20 mouse cellular contexts compared by ENCODE assay signal in the genomic region with DNA sequence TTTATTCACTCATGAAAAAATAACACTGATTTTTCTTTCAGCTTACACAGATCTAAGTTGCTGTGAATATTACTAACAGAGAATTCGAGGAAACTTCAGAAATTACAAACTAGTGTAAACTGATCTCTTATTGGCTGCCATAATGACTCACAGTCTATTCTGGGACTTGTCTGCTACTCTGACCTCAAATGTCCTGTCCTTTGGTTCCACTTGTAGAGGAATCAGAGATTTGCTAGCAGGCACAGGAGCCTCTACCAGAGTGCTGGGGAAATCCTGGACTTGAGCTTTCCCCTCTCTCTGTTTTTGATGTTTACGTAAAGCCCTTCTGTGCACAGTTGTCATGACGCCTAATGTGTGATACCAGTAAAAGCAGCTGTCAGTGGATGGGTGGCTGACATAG. TPM values are rescaled to one million over a fixed set of nuclear protein-coding genes. Genes with fewer than 3 reads are reported as not detected.
DNase-seq lines count a peak whose midpoint lies in the region; ATAC-seq and TF ChIP-seq lines count a peak whose summit lies in the region.
"Had no signal": no experiment of that assay in that cellular context is flagged by ENCODE, and none has a peak within 500 bp of the region (broad histone marks: within the 10 kb centered on the region; RNA-seq: fewer than 3 reads in every experiment).

No protein-coding gene starts in this region.

- no peak overlapping the region for H3K27ac ChIP-seq in forebrain, embryonic 14.5 days (ENCODE audit: low read depth, low read length)
- H3K27ac ChIP-seq in forebrain, embryonic 10.5 days, result no peak overlapping the region
- peak overlapping the region; percentile 79 for H3K27ac ChIP-seq in heart, adult 2 months
- peak overlapping the region; percentile 68 for H3K27ac ChIP-seq in heart, embryonic 16.5 days (ENCODE audit: low read length)
- H3K27ac ChIP-seq: limb, embryonic 10.5 days; liver, embryonic 14.5 days had no signal

- DNase-seq in forebrain, embryonic 14.5 days (ENCODE audit: low spot score), result peak; percentile 5
- no peak for DNase-seq in forebrain, embryonic 10.5 days (ENCODE audit: extremely low spot score, low spot score)
- DNase-seq in 416B (ENCODE audit: low read depth), result peak; percentile 45
- DNase-seq in heart, adult 2 months, result no peak
- no peak for DNase-seq in adrenal gland, postnatal 36 days
- no peak for DNase-seq in urinary bladder, postnatal 36 days (ENCODE audit: low spot score in 2 of 2)

- TF ChIP-seq EP300 in heart, adult 2 months (IDR thresholded peaks at IDR 0.05; ENCODE audit: insufficient read depth, low read depth, low read length), result 0 out of 2 replicates have a peak, but pooled peaks have one; percentile 31

- ATAC-seq in forebrain, embryonic 14.5 days, result 0 out of 2 replicates have a peak, but pooled peaks have one; percentile 29
- ATAC-seq in heart, embryonic 16.5 days (replicated peaks; ENCODE audit: extremely low read depth, insufficient read depth, low FRiP score), result peak; percentile 65; the same call in 1 of the 2 replicates
- ATAC-seq in megakaryocyte-erythroid progenitor cell, adult 5-6 weeks (replicated peaks; ENCODE audit: low FRiP score, low TSS enrichment, poor library complexity, severe bottlenecking), result no peak
- ATAC-seq: hindbrain, embryonic 16.5 days had no signal

- H3K36me3 ChIP-seq in forebrain, embryonic 14.5 days (ENCODE audit: control insufficient read depth, insufficient read depth, low read length), result no peaks in the 10 kb centered on the region
- no peaks in the 10 kb centered on the region for H3K36me3 ChIP-seq in forebrain, embryonic 10.5 days (replicated peaks)
- peaks cover 3% of the 10 kb centered on the region; the same call in 1 of the 2 replicates for H3K36me3 ChIP-seq in heart, adult 2 months (ENCODE audit: control insufficient read depth, insufficient read depth, low read length)
- H3K36me3 ChIP-seq in heart, embryonic 16.5 days (ENCODE audit: control insufficient read depth, insufficient read depth), result no peaks in the 10 kb centered on the region
- H3K36me3 ChIP-seq: limb, embryonic 10.5 days had no signal

- H3K27me3 ChIP-seq in forebrain, embryonic 14.5 days (replicated peaks; ENCODE audit: control insufficient read depth, insufficient read depth, low read length), result no peaks in the 10 kb centered on the region
- peaks cover 9% of the 10 kb centered on the region for H3K27me3 ChIP-seq in forebrain, embryonic 10.5 days (ENCODE audit: poor library complexity, severe bottlenecking)
- no peaks in the 10 kb centered on the region for H3K27me3 ChIP-seq in heart, adult 2 months (ENCODE audit: control insufficient read depth, insufficient read depth, low read length)
- H3K27me3 ChIP-seq in heart, embryonic 16.5 days (ENCODE audit: control insufficient read depth, insufficient read depth, low read length), result no peaks in the 10 kb centered on the region

- no peak overlapping the region for H3K4me3 ChIP-seq in forebrain, embryonic 14.5 days (ENCODE audit: low read depth, low read length)
- no peak overlapping the region for H3K4me3 ChIP-seq in forebrain, embryonic 10.5 days
- H3K4me3 ChIP-seq in heart, adult 2 months, result no peak overlapping the region
- H3K4me3 ChIP-seq in heart, embryonic 16.5 days (ENCODE audit: low read length), result no peak overlapping the region

- no peaks in the 10 kb centered on the region for H3K79me2 ChIP-seq in heart, adult 2 months (replicated peaks; ENCODE audit: control insufficient read depth, insufficient read depth, low read length)

- H3K9ac ChIP-seq in forebrain, embryonic 14.5 days (ENCODE audit: low read length), result no peak overlapping the region
- H3K9ac ChIP-seq in heart, adult 2 months (ENCODE audit: low read depth, low read length), result no peak overlapping the region
- H3K9ac ChIP-seq in heart, embryonic 16.5 days (ENCODE audit: low read length), result no peak overlapping the region
- H3K9ac ChIP-seq: liver, embryonic 14.5 days had no signal

- no peak for TF ChIP-seq POLR2A in heart, adult 2 months (IDR thresholded peaks at IDR 0.05; ENCODE audit: insufficient read depth, low read depth, low read length)

- WGBS in forebrain, embryonic 14.5 days, result 60% methylated on average over 3 of the region's 3 CpGs
- 79% methylated on average over 3 of the region's 3 CpGs for WGBS in forebrain, embryonic 10.5 days
- WGBS in heart, adult 2 months, result 27% methylated on average over 3 of the region's 3 CpGs
- WGBS in heart, embryonic 16.5 days, result 25% methylated on average over 3 of the region's 3 CpGs

- peaks cover 3% of the 10 kb centered on the region for H3K4me1 ChIP-seq in forebrain, embryonic 14.5 days (ENCODE audit: control insufficient read depth, insufficient read depth, low read length)
- peaks cover 6% of the 10 kb centered on the region for H3K4me1 ChIP-seq in forebrain, embryonic 10.5 days
- peaks cover 7% of the 10 kb centered on the region for H3K4me1 ChIP-seq in heart, adult 2 months (ENCODE audit: control insufficient read depth, insufficient read depth, low read length)
- peaks cover 22% of the 10 kb centered on the region for H3K4me1 ChIP-seq in heart, embryonic 16.5 days (ENCODE audit: control insufficient read depth, insufficient read depth, low read length)

- H3K9me3 ChIP-seq in forebrain, embryonic 14.5 days (replicated peaks; ENCODE audit: control insufficient read depth, low read length), result no peaks in the 10 kb centered on the region
- no peaks in the 10 kb centered on the region for H3K9me3 ChIP-seq in forebrain, embryonic 10.5 days
- no peaks in the 10 kb centered on the region for H3K9me3 ChIP-seq in heart, embryonic 16.5 days (replicated peaks; ENCODE audit: control insufficient read depth, low read length)
- H3K9me3 ChIP-seq: limb, embryonic 10.5 days had no signal

- no peak overlapping the region for H3K4me2 ChIP-seq in forebrain, embryonic 14.5 days (ENCODE audit: low read length)
- H3K4me2 ChIP-seq in heart, embryonic 16.5 days (ENCODE audit: low read depth, low read length), result no peak overlapping the region

- intact Hi-C loops in heart, adult 2 months (cut with DNase I), result no loop called here

- TF ChIP-seq CTCF in heart, adult 2 months (IDR thresholded peaks at IDR 0.05), result no peak

RNA-seq across cellular contexts. Expression of gene Stambp, which starts 25.5 kb away (rescaled TPM):
- 56.5 and 62.7 TPM in 2 replicates for polyA plus RNA-seq in forebrain, embryonic 14.5 days (2014; fragmentation: Nextera tagmentation; extraction: Ambion mirVana)
- 12.7 and 13.9 TPM in 2 replicates for polyA plus RNA-seq in forebrain, embryonic 10.5 days (2016; fragmentation: Nextera tagmentation; extraction: Ambion mirVana)
- 10 to 100 TPM; 11.9 to 12.9 TPM for total RNA-seq in heart, adult 2 months (2021)
- polyA plus RNA-seq in heart, adult 2 months (2012; rRNA removed), result 10.1 and 17.6 TPM in 2 replicates
- 24.4 and 26.6 TPM in 2 replicates for polyA plus RNA-seq in heart, embryonic 16.5 days (2015; fragmentation: Nextera tagmentation; extraction: Ambion mirVana)
- 22.7 and 24.9 TPM in 2 replicates for total RNA-seq in megakaryocyte-erythroid progenitor cell, adult 5-6 weeks (2014; fragmentation: Nextera tagmentation)
- total RNA-seq in megakaryocyte-erythroid progenitor cell, adult 5-6 weeks (2017), result 2.4 and 3.2 TPM in 2 replicates
- 10 to 100 TPM; 21.3 to 22.0 TPM for total RNA-seq in adrenal gland, postnatal 36 days (2021)

RNA-seq across cellular contexts. Expression of gene Clec4f, which starts 58.0 kb away (rescaled TPM):
- polyA plus RNA-seq in forebrain, embryonic 14.5 days (2014; fragmentation: Nextera tagmentation; extraction: Ambion mirVana), result not detected in 2 replicates
- polyA plus RNA-seq in forebrain, embryonic 10.5 days (2016; fragmentation: Nextera tagmentation; extraction: Ambion mirVana), result not detected in 2 replicates
- total RNA-seq in heart, adult 2 months (2021), result under 1 TPM; 0.27 to 0.57 TPM
- polyA plus RNA-seq in heart, adult 2 months (2012; rRNA removed), result 0.23 TPM in 1 of 2 replicates, not detected in the other
- polyA plus RNA-seq in heart, embryonic 16.5 days (2015; fragmentation: Nextera tagmentation; extraction: Ambion mirVana), result 0.20 and 0.87 TPM in 2 replicates
- not detected in 2 replicates for total RNA-seq in megakaryocyte-erythroid progenitor cell, adult 5-6 weeks (2014; fragmentation: Nextera tagmentation)
- not detected in 2 replicates for total RNA-seq in megakaryocyte-erythroid progenitor cell, adult 5-6 weeks (2017)
- not detected for total RNA-seq in adrenal gland, postnatal 36 days (2021)
- total RNA-seq: forebrain, postnatal 0 days; granulocyte monocyte progenitor cell, adult 5-6 weeks; neutrophil, adult 5-6 weeks had no signal
- polyA plus RNA-seq: adrenal gland, adult 2 months; cerebellum, adult 2 months; hindbrain, embryonic 16.5 days; large intestine, adult 2 months; limb, embryonic 10.5 days; midbrain, embryonic 11.5 days; small intestine, adult 2 months; stomach, embryonic 14.5 days had no signal

Comparison
In these comparisons a context has a peak if more than half of its experiments do, and no peak if none do; other contexts are left out.
1. DNase-seq: peak in forebrain, embryonic 14.5 days (single experiment) and 416B (single experiment); none in forebrain, embryonic 10.5 days (single experiment), heart, adult 2 months (0 of 2), adrenal gland, postnatal 36 days (0 of 2) and urinary bladder, postnatal 36 days (0 of 2).
2. H3K27ac ChIP-seq: peak in heart, adult 2 months (single experiment) and heart, embryonic 16.5 days (single experiment); none in forebrain, embryonic 14.5 days (single experiment) and forebrain, embryonic 10.5 days (single experiment).